Mouse (Mus musculus): Measurements from ENCODE around the gene Zfp365. TPM values are rescaled to one million over a fixed set of nuclear protein-coding genes. Genes with fewer than 3 reads are reported as not detected.

Gene Zfp365
- total RNA-seq, 2 experiments from 2014 or later, result not detected

DNA sequence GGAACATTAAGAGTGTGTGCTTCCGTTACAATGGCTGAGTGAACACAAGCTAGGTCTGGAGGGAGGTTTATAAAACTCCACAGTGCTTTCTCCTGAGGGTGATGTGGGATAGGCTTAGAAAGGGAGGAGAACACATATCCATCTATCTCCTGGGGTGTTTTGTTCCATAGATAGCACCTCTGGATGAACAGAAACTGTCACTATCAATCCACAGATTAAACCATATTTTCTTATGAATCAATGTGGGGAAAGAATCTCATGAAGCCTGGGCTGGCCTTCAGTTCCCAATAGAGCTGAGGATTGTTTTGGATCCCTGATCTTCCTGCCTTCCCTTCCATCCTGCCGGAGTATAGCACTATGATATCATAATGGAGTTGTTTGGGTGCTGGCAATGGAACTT is 5.5 kb downstream of the Zfp365 start:
- no peak for ATAC-seq (replicated peaks; ENCODE audit: low FRiP score, poor library complexity, severe bottlenecking)

DNA sequence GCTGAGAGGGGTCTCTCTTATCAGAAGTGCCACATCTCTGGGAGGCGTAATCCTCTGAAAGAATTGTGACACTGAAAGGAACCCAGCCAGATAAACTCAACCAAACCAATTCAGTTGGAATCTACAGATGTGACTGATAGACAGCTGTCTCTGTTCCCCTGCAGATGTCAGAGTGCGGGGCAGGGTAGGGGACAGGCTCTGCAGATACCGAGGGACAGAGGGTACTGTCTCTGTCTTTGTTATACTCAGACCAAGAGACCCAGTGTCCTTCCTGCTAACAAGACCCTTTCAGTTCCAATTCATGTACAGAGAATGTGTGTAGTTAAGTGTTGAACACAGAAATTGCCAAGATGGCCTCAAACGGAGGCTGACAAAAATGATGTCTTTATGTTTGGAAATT is 6.4 kb downstream of the Zfp365 start:
- ATAC-seq (replicated peaks; ENCODE audit: low FRiP score, poor library complexity, severe bottlenecking), result no peak

DNA sequence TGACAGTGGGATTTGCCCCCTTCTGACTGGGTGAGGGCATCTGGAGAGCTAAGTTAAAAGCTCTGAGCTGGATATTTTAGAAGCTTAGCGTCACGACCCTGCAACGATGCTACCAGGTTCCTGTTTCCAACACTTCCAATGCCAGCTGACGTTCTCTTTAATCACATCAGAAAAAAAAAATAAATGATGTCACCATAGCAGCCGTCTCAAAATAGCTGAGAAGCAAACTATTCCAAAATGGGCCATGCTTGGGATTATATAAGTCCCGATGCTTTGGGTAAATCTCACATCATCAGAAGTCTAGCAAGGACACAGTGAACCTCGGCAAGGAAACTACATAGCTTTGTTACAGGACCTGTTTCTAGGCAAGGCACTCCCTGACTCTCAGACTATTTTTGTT is 9.1 kb downstream of the Zfp365 start:
- ATAC-seq (replicated peaks; ENCODE audit: low FRiP score, poor library complexity, severe bottlenecking), result no peak

DNA sequence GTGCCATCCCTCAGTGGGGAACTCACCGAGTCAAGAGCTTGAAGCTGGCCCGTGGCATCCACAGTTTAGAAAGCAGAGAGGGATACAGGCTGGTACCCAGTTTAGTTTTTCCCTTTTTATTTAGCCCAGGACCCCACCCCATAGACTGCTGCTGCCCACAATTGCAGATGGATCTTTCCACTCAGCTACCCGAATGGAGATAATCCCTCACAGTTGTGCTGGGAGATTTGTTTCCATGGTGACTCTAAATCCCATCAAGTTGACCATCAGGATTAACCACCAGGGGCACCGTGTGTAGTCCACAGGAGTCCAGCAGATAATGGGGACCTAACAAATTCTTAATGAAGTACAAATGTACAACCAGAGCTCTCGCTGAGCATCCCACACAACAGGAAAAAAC is 11.3 kb downstream of the Zfp365 start:
- ATAC-seq (replicated peaks; ENCODE audit: low FRiP score, poor library complexity, severe bottlenecking), result no peak

DNA sequence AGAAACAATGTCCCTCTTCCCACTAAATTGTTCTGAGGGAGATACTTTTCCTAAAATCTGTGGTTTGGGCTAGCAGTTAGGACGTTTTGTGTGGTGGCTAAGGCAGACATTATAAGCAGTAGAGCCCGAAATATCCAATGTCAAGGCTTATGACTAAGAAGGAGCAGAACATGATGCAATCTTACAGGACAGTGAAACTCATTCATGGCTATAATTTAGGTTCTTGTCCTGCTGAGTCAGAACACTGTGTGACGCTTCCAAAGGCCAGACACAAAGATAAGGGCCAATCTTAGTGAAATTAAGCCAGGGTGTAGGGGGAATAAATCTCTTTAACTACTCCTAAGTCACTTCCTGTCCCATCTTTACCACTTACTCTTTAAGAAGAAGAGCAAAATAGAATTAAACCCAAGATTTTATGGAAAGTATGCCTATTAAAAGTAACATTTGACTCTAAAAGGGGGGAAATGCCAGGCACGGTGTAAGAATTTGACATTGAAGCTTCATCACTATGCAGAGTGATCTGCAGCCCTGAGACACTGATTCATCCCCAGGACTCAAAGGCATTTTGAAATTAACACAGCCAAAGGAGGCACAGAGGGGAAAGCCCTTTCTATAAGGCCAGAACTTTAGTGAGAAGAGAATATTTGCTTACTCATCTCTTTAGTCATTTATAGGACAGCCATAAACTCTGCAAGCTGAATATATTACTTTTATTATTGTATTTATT is 13.3 kb downstream of the Zfp365 start:
- ATAC-seq (replicated peaks; ENCODE audit: low FRiP score, poor library complexity, severe bottlenecking), result no peak

DNA sequence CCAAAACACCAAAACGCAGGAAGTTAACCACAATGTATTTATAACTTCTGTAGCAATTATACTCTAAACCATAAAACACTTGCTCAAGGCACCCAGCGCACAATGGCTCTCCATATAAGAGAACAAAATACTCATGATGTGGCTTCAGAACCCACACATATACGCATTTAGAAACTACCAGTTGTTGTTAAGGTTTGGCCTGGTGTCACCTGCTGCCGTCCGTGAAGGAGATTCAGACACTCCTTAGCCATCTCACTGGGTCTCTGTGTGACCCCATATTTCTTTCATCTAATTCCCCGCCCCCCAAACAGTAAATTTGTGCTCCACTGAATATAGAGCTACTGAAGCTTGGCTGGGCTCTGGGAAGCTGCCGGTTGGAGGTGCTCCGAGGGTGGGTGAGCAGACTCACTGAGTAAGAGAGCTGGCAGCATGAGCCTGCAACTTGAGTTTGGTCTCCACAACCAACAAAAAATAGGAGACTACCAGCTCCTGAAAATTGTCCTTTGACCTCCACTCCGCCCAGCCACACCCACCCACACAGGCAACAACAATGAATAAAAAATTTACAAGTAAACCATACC is 14.0 kb downstream of the Zfp365 start:
- no peak for ATAC-seq (replicated peaks; ENCODE audit: low FRiP score, poor library complexity, severe bottlenecking)

DNA sequence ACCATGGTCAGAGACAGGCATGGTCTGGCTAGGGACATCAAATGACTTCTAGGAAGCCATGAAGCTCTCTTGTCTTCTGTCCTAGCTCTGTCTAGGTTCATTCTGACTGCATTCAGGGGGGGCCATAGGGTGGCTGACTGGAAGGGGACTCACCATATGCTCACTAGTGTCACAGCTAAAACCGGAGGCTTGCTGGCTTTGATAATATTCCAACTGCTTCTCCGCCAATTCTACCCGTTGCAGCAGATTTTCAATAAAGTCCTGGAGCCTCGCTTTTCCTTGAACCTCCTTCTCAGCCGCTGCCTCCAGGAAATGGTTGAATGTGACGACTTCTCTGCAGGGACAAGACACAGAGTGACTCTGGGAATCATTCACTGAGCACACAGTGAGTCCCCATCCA is 15.2 kb downstream of the Zfp365 start:
- ATAC-seq (replicated peaks; ENCODE audit: low FRiP score, poor library complexity, severe bottlenecking), result no peak

DNA sequence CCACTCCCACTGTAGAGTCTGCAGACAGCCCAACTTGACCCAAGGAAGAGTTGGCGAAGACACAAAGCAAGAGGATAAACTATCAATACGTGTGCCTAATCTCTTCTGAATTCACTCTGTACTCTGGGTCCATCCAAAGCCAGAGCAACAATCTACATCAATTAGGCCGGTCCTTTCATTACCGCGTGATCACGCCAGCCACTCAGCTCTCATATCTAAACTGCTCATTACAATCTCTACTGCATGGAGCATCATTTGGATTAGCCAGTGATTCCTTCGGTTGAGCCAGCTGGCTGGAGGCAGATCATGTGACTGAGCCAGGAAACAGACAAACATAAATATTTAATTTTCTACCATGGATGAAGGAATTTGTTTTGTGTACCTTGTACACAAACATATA is 17.8 kb downstream of the Zfp365 start:
- ATAC-seq (replicated peaks; ENCODE audit: low FRiP score, poor library complexity, severe bottlenecking), result no peak

DNA sequence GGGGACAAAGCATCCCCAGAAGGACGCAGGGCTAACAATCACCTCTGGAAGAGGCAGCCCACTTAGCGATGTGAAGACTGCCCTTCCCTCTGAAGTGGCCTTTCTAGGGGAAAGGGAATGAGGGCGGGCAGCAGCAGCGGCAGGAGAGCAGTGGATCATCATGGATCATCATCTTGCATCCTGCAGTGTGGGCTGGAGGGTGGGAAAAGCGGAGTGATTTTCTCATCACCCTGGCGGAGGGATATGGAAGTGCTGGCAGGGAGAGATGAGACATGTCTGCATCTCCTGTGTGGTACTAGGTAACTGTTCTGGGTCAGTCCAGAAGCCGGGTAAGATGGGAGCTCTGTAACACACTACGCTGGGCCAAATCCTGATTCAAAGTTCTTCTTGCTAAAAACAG is 18.4 kb downstream of the Zfp365 start:
- ATAC-seq (replicated peaks; ENCODE audit: low FRiP score, poor library complexity, severe bottlenecking), result no peak

DNA sequence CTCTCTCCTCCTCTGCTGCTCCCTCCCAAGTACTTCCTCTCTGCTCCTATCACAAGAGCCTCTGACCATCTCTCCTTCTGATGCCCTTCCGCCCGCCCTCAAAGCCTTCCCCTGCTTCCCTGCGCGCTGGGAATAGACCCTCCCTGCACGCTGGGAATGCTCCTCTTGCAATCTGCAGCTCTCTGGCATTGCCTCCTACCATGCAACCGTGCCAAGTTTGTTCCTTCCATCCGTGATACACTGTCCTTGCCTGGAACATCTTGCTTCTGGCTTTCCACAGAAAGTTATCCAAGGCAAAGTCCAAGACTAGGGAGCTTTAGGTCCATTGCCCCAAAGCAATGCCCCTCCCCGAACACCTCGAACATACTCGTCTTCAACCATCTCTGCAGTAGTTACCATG is 19.2 kb downstream of the Zfp365 start:
- no peak for ATAC-seq (replicated peaks; ENCODE audit: low FRiP score, poor library complexity, severe bottlenecking)

DNA sequence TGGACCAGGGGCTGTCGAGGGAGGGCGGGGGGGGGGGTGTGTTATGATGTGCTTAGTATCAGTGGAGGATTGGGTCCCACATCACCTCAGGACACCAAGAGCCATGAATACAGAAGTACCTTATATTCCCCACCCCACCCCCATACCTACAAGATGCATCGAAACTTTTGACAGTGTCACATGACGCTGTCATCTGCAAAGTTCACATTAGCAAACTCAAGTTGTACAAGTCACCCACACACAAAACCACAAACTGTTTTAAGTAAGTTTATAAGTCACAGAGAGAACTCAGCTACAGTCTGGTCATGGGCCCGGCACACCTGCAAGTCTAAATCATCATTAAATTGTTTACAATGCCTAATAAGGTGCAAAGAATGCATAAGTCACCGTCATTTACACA is 21.3 kb downstream of the Zfp365 start:
- no peak for ATAC-seq (replicated peaks; ENCODE audit: low FRiP score, poor library complexity, severe bottlenecking)

DNA sequence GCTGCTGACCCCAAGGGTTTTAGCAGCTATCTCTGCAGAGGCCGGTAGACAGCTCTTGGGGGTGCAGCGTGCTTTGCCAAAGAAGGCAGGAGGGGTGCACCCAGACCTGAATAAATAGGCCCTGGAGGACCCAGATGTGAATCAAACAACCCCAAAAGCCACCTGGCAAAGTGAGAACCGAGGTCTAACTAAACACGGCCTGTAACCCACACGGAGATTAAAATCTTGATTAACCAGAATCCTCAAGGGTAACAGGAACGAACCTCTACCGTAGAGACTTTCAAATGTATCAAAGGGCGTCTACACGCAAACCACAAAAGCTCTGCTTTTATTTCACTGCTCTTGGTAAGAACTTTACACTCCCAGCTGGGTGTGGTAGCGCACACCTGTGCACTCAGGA is 24.5 kb downstream of the Zfp365 start:
- no peak for ATAC-seq (replicated peaks; ENCODE audit: low FRiP score, poor library complexity, severe bottlenecking)

DNA sequence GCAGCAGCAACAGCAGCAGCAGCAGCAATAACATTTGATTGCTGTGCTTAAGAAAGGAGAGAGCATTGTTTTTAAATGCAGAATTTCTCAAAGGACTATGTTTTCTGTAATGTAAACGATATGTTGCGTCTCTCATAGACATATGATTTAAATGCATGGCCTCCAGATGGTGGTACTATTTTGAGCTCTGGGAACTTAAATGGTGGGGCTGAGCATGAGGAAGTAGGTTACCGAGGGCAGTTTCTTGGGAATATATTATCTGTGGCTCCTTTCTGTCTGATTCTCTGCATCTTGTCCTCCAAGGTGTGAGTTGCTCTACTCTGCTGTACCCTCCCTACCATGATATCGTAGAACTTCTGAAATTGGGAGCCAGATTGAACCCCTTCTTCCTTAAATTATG is 31.8 kb downstream of the Zfp365 start:
- ATAC-seq (replicated peaks; ENCODE audit: low FRiP score, poor library complexity, severe bottlenecking), result no peak

DNA sequence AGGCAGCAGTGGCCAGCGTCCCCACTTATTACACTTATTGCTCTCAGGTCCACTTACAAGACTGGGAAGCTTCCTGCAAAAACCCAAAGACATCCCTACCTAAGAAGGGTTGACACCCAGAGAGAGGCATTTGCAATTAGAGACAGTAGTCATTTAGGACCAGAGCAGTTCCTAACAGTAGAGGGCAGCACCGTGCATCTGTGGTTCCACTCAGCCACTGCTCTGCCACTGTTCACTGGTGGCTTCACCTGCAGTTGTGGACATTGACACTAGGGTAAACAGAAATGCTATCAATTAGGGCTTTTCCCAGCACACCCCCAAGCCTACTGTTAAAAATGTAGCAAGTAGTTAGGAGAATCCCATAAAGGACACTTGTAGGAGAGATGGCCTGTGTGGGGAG is 40.7 kb downstream of the Zfp365 start:
- no peak for ATAC-seq (replicated peaks; ENCODE audit: low FRiP score, poor library complexity, severe bottlenecking)

DNA sequence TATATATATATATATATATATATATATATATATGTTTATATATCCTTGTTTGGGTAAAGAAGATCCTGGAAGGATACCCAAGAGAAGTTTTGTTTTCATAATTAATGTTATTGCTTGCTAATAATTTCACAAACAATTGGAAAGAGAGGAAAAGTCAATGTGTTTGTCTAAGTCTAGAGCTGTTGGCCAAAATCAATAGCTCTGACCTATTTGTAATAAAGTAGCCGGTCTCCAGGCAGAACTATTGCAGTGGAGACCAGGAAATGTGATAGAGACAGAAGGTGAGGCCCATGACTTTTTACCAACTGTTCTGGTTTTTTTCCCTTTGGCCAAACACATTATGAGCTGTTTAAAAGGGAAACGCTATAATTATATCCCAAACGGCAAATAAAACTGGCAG is 44.2 kb downstream of the Zfp365 start:
- ATAC-seq (replicated peaks; ENCODE audit: low FRiP score, poor library complexity, severe bottlenecking), result no peak

DNA sequence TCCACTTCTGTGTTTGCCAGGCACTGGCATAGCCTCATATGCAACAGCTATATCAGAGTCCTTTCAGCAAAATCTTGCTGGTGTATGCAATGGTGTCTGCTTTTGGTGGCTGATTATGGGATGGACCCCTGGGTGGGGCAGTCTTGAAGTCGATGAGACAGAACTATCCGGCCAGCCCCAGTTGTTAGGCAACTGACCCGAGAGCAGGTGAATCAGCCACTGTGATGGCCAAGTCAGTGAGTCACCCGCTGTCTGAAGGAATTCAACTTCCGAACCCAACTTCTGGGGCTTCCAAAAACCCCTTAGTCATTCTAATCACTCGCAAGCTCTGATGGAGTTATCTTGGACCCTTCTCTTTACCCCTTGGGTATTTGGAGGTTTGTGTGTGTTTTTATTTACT is 46.6 kb downstream of the Zfp365 start:
- no peak for ATAC-seq (replicated peaks; ENCODE audit: low FRiP score, poor library complexity, severe bottlenecking)

DNA sequence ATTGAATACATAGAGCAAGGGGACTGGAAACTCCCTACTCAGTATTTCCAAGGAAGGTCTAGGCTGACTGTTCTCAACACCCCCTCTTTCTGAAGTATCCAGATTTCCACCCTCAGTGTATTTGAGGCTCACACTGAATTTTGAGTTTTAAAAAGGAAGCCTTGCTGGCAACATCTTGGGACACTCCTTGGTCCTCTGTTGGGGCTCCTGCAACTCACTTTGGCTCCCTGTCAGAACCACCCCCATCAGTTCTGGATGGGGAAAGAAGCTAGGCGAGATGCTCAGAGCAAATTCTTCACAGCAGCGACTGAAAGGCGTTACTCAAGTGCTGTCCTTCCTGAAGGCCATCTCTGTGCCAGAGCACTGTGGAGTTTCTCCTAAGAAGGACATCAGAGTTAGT is 47.4 kb downstream of the Zfp365 start:
- ATAC-seq (replicated peaks; ENCODE audit: low FRiP score, poor library complexity, severe bottlenecking), result no peak

DNA sequence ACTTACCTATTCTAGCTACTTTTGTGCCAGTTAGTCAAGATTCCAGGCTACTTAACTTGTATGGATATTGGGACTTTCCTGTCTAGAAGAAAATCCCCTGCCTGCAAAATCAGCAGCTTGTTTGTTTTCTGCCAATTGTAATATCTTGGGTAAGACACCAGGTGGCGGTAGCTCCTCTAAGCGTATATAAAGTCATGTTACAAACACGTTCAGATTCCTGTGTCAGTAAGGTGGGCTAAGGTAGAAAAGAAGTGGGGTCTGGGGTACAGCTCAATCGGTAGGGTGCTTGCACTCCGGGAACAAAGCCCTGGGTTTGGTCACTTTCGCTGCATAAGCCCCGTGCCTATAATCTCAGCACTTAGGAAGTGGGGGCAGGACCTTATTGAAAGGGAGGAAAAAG is 50.1 kb downstream of the Zfp365 start:
- no peak for ATAC-seq (replicated peaks; ENCODE audit: low FRiP score, poor library complexity, severe bottlenecking)

DNA sequence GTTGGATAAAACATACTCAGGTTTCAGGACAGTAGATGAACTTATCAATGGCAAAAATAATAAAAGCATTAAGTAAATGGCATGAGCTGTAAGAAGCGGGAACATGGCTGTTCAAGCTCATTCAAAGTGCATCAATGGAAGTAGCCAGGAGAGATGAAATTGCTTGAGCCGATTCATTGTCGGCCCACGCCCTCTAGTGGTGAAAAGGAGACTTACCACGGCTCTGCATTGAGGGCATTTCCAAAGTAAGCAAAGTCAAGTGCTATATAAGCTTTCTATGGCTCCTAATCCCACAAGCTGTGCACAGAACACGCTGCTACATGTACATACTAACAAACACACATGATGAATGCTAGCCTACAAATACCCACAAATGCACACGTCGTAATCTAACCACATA is 53.6 kb downstream of the Zfp365 start:
- no peak for ATAC-seq (replicated peaks; ENCODE audit: low FRiP score, poor library complexity, severe bottlenecking)

DNA sequence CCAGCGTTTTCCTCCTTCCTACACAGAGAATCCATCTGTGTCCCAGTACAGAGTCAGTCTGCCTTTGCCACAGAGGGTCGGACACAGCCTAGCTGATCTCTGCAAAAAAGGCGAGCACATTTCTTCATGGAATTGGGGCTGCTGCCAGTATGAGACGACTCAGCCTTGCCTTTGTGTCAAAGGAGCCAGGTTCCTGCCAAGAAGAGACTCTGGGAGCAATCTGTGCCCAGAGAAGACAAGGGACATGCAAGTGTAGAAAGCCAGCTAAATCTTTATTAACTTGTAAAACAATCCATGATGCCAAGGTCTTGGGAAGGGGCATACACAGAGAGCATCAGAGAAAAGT is 54.9 kb downstream of the Zfp365 start:
- no peak for ATAC-seq (replicated peaks; ENCODE audit: low FRiP score, poor library complexity, severe bottlenecking)

DNA sequence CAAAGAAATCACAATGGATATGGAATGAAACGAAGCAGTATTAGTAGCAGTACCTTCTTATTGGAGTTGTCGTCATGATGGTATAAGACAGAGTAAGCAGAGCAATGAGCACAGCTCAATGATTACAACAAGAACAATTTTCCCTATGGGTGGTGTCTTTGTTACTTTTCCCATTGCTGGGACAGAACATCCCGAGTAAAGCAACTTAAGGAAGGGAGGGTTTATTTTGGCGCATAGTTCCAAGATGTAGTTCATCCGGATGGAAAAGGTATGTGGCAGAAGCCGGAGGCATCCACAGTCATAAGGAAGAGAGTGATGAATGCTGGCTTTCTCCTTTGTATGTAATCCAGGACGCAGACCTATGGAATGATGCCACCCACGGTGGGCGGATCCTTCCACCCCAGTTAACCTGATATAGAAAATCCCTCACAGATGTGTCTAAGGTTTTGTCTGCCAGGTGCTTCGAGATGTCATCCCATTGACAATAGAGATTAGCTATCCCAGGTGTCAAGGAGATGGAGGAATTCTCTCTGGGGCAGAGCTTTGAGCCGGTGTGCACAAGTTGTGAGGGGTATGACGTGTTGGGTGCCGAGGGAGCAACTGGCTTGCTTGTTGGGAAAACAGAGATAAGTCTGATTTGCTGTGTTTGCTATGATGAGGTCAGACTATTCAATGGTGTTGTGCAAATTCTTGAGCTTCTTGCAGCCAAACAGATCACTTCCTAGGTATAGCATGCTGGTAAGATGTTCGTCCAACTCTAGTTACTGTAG is 55.5 kb downstream of the Zfp365 start:
- ATAC-seq (replicated peaks; ENCODE audit: low FRiP score, poor library complexity, severe bottlenecking), result no peak

Data from erythroid progenitor cell, adult 5-6 weeks (primary cell).